Mouse (Mus musculus): ENCODE measurements around the gene Rnf183. TPM values are rescaled to one million over a fixed set of nuclear protein-coding genes. Genes with fewer than 3 reads are reported as not detected.

Gene Rnf183
- polyA plus RNA-seq, 2 experiments: 0.14 TPM; not detected in 1

DNA sequence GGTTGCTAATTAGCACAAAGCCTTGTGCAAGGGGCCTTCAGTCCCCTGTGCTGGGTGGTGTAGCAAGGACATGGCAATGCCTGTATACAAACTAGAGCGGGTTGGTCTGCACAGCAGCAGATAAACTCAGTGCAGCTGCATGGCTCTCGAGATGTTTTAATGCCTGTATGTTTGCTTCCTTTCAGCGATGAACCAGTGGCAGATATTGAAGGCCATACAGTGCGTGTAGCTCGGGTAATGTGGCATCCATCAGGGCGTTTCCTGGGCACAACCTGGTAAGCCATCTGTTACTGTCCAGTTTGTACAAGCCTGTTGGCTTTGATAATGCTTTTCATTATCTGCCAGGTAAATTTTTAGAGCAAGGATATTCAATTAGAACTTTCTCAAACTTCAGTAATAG is 16.0 kb downstream of the Rnf183 start:
- no peaks in the 10 kb centered on the region for H3K27me3 ChIP-seq (ENCODE audit: control insufficient read depth, insufficient read depth, low read length)
- H3K9me3 ChIP-seq (ENCODE audit: control insufficient read depth, low read length): no peaks in the 10 kb centered on the region
- no peak overlapping the region for H3K27ac ChIP-seq (replicated peaks; ENCODE audit: low read depth, low read length)
- DNase-seq (ENCODE audit: low spot score) (no peak), ATAC-seq (ENCODE audit: low FRiP score, low read depth) (no peak)
- peaks cover 95% of the 10 kb centered on the region for H3K36me3 ChIP-seq (ENCODE audit: control insufficient read depth, insufficient read depth, low read length)
- WGBS: 92% methylated on average over 6 of the region's 6 CpGs
- H3K4me1 ChIP-seq (ENCODE audit: control insufficient read depth, insufficient read depth, low read length): no peaks in the 10 kb centered on the region
- no peak overlapping the region for H3K4me3 ChIP-seq (replicated peaks; ENCODE audit: low read length)
- TF ChIP-seq POLR2A (IDR thresholded peaks at IDR 0.05; ENCODE audit: borderline replicate concordance, extremely low read depth, insufficient read depth, insufficient read length): no peak
- H3K9ac ChIP-seq (ENCODE audit: low read depth, low read length, severe bottlenecking): no peak overlapping the region
- no peak overlapping the region for H3K4me2 ChIP-seq (replicated peaks; ENCODE audit: low read depth, low read length, severe bottlenecking)

DNA sequence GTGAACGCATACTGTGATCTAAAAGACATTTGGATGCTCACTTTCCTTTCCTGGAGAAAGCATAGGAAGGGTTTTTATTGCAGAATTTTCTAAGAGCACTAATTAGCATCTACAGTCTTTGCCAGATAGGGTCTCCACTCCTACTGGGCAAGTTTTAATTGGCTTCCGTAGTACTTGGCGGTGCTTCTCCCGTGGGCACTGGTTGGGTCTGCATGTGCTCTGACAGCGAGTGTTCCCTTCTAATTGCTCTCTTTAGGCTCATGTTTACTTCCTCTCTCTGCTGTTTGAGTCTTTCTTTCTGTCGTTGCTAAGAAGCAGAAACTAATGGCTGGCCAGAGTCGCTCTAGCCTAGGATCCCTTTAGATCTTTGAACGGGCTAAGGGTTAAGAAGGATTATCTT is 16.6 kb downstream of the Rnf183 start:
- Histone ChIP-seq H3K4me3 (replicated peaks; ENCODE audit: low read length) (no peak overlapping the region), H3K27me3 (ENCODE audit: control insufficient read depth, insufficient read depth, low read length) (no peaks in the 10 kb centered on the region), H3K27ac (replicated peaks; ENCODE audit: low read depth, low read length) (no peak overlapping the region), H3K9ac (ENCODE audit: low read depth, low read length, severe bottlenecking) (no peak overlapping the region), H3K36me3 (ENCODE audit: control insufficient read depth, insufficient read depth, low read length) (peaks cover 95% of the 10 kb centered on the region), H3K4me1 (ENCODE audit: control insufficient read depth, insufficient read depth, low read length) (no peaks in the 10 kb centered on the region), H3K9me3 (ENCODE audit: control insufficient read depth, low read length) (no peaks in the 10 kb centered on the region), H3K4me2 (replicated peaks; ENCODE audit: low read depth, low read length, severe bottlenecking) (no peak overlapping the region)
- whole genome bisulfite sequencing: 80% methylated on average over 8 of the region's 8 CpGs
- DNase-seq (ENCODE audit: low spot score): no peak
- no peak for ATAC-seq (ENCODE audit: low FRiP score, low read depth)
- no peak for TF ChIP-seq POLR2A (IDR thresholded peaks at IDR 0.05; ENCODE audit: borderline replicate concordance, extremely low read depth, insufficient read depth, insufficient read length)

DNA sequence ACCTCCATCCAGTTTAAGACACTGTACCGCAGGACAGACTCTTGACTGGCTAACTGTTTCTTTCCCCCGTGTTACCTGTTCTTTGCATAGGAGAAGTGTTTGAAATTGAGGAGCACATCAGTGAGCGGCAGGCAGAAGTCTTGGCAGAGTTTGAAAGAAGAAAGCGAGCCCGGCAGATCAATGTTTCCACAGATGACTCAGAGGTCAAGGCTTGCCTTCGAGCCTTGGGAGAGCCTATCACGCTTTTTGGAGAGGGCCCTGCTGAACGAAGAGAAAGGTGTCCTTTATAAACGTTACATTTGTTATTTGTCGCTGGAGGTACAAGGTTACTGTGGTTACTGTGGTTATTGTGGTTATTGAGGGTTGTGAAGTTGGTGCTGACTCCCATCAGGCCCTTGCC is 23.4 kb downstream of the Rnf183 start:
- H3K4me3 ChIP-seq (replicated peaks; ENCODE audit: low read length): no peak overlapping the region
- 96% methylated on average over 10 of the region's 10 CpGs for WGBS
- H3K27me3 ChIP-seq (ENCODE audit: control insufficient read depth, insufficient read depth, low read length): no peaks in the 10 kb centered on the region
- ATAC-seq (ENCODE audit: low FRiP score, low read depth): no peak
- H3K4me1 ChIP-seq (ENCODE audit: control insufficient read depth, insufficient read depth, low read length): peaks cover 12% of the 10 kb centered on the region; the same call in 1 of the 2 replicates
- no peak for DNase-seq (ENCODE audit: low spot score)
- no peaks in the 10 kb centered on the region for H3K9me3 ChIP-seq (ENCODE audit: control insufficient read depth, low read length)
- H3K4me2 ChIP-seq (replicated peaks; ENCODE audit: low read depth, low read length, severe bottlenecking): no peak overlapping the region
- peaks cover 60% of the 10 kb centered on the region for H3K36me3 ChIP-seq (ENCODE audit: control insufficient read depth, insufficient read depth, low read length)
- TF ChIP-seq POLR2A (IDR thresholded peaks at IDR 0.05; ENCODE audit: borderline replicate concordance, extremely low read depth, insufficient read depth, insufficient read length): no peak
- no peak overlapping the region for H3K9ac ChIP-seq (ENCODE audit: low read depth, low read length, severe bottlenecking)
- no peak overlapping the region for H3K27ac ChIP-seq (replicated peaks; ENCODE audit: low read depth, low read length)

DNA sequence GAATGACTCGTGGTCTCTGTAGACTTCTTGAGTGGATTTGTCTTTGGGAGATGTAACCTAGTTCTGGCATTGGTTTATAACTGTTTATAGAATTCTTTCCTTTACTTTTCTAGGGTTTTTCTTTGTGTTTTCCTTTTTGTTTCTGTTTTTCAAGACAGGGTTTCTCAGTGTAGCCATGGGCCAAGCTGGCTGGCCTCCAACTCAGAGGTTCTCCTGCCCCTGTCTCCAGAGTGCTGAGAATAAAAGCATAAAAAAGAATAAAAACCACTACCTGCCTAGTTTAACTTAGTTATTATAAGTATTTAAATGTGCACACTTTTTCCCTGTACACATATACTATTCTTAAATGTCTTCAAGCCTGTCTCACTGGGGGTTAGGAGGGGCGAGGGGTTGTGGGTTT is 24.7 kb downstream of the Rnf183 start:
- Histone ChIP-seq H3K9me3 (ENCODE audit: control insufficient read depth, low read length) (no peaks in the 10 kb centered on the region), H3K9ac (ENCODE audit: low read depth, low read length, severe bottlenecking) (0 out of 2 replicates have a peak overlapping the region, but pooled peaks have one; percentile 32), H3K4me2 (replicated peaks; ENCODE audit: low read depth, low read length, severe bottlenecking) (peak overlapping the region; percentile 69), H3K4me3 (replicated peaks; ENCODE audit: low read length) (no peak overlapping the region), H3K27ac (replicated peaks; ENCODE audit: low read depth, low read length) (no peak overlapping the region), H3K4me1 (ENCODE audit: control insufficient read depth, insufficient read depth, low read length) (peaks cover 18% of the 10 kb centered on the region; the same call in 1 of the 2 replicates), H3K36me3 (ENCODE audit: control insufficient read depth, insufficient read depth, low read length) (peaks cover 47% of the 10 kb centered on the region), H3K27me3 (ENCODE audit: control insufficient read depth, insufficient read depth, low read length) (no peaks in the 10 kb centered on the region)
- WGBS: 82% methylated on average over 2 of the region's 2 CpGs
- ATAC-seq (ENCODE audit: low FRiP score, low read depth) (no peak), DNase-seq (ENCODE audit: low spot score) (no peak)
- TF ChIP-seq POLR2A (IDR thresholded peaks at IDR 0.05; ENCODE audit: borderline replicate concordance, extremely low read depth, insufficient read depth, insufficient read length): no peak

DNA sequence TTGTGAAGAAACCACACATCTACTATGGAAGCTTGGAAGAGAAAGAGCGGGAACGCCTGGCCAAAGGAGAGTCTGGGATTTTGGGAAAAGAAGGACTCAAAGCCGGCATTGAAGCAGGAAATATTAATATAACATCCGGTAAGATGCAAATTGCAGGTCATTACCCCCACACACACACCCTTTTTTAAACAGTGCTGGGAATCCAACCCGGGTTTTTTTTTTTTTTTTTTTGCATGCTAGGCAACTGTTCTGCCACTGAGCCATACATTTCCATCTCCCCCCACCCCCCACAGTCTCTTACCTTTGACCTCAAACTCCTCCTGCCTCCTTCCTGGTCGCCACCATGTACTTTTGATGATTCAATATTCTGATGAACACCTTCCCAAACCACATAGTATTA is 25.4 kb downstream of the Rnf183 start:
- no peak for ATAC-seq (ENCODE audit: low FRiP score, low read depth)
- peak overlapping the region; percentile 83; the same call in 1 of the 2 replicates for H3K27ac ChIP-seq (replicated peaks; ENCODE audit: low read depth, low read length)

More for the DNA sequence above, 25.4 kb downstream of the Rnf183 start:
- Histone ChIP-seq H3K36me3 (ENCODE audit: control insufficient read depth, insufficient read depth, low read length) (peaks cover 43% of the 10 kb centered on the region), H3K9me3 (ENCODE audit: control insufficient read depth, low read length) (no peaks in the 10 kb centered on the region), H3K9ac (ENCODE audit: low read depth, low read length, severe bottlenecking) (peak overlapping the region; percentile 70), H3K4me1 (ENCODE audit: control insufficient read depth, insufficient read depth, low read length) (peaks cover 18% of the 10 kb centered on the region; the same call in 1 of the 2 replicates), H3K4me2 (replicated peaks; ENCODE audit: low read depth, low read length, severe bottlenecking) (peak overlapping the region; percentile 69), H3K27me3 (ENCODE audit: control insufficient read depth, insufficient read depth, low read length) (no peaks in the 10 kb centered on the region), H3K4me3 (replicated peaks; ENCODE audit: low read length) (peak overlapping the region; percentile 62)
- WGBS: 30% methylated on average over 6 of the region's 6 CpGs
- no peak for DNase-seq (ENCODE audit: low spot score)
- TF ChIP-seq POLR2A (IDR thresholded peaks at IDR 0.05; ENCODE audit: borderline replicate concordance, extremely low read depth, insufficient read depth, insufficient read length): no peak

Measured in limb, embryonic 14.5 days (tissue).